Mouse (Mus musculus): ENCODE data around the gene Dnajc30. TPM values are rescaled to one million over a fixed set of nuclear protein-coding genes. Genes with fewer than 3 reads are reported as not detected.

Gene Dnajc30
- polyA plus RNA-seq, 1 experiment from 2014 or later: 30.4 TPM

- 78% methylated on average over 1 of the region's 1 CpGs for WGBS
- Histone ChIP-seq H3K36me3 (no peaks in the 10 kb centered on the region), H3K9me3 (no peaks in the 10 kb centered on the region), H3K4me3 (no peak overlapping the region), H3K27ac (no peak overlapping the region), H3K27me3 (ENCODE audit: insufficient read depth, poor library complexity, severe bottlenecking) (peaks cover 14% of the 10 kb centered on the region), H3K4me1 (replicated peaks) (no peaks in the 10 kb centered on the region)
- no peak for DNase-seq (ENCODE audit: low spot score)
Observed at GRCm38 (mm10) chr5:135100981-135101380, 37.0 kb downstream of the Dnajc30 start.

GRCm38 (mm10) chr5:135103999-135104660 is 40.1 kb downstream of the Dnajc30 start:
- DNase-seq (ENCODE audit: low spot score): peak; percentile 25
- WGBS: 67% methylated on average over 11 of the region's 11 CpGs
- no peak overlapping the region for H3K4me3 ChIP-seq
- peaks cover 45% of the 10 kb centered on the region for H3K27me3 ChIP-seq (ENCODE audit: insufficient read depth, poor library complexity, severe bottlenecking)
- no peak overlapping the region for H3K27ac ChIP-seq
- H3K9me3 ChIP-seq: no peaks in the 10 kb centered on the region
- no peaks in the 10 kb centered on the region for H3K36me3 ChIP-seq
- peaks cover 24% of the 10 kb centered on the region for H3K4me1 ChIP-seq (replicated peaks)

DNA sequence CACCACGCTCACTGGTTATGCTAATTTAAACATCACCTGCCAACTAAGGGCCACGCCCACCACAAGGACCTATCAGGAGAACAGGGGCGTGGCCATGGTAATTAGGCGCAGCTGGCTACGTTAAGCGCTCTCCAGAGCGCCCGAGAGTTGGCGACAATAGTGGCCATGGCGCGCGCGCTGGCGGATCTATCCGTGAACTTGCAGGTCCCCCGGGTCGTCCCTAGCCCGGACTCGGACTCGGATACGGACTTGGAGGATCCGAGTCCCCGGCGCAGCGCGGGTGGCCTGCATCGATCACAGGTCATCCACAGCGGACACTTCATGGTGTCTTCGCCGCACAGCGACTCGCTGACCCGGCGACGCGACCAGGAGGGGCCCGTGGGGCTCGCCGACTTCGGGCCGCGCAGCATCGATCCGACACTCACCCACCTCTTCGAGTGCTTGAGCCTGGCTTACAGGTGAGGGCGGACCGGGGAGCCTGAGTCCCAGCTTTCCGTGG is 42.8 kb downstream of the Dnajc30 start:
- H3K27me3 ChIP-seq (ENCODE audit: insufficient read depth, poor library complexity, severe bottlenecking): peaks cover 67% of the 10 kb centered on the region
- no peaks in the 10 kb centered on the region for H3K36me3 ChIP-seq

DNA sequence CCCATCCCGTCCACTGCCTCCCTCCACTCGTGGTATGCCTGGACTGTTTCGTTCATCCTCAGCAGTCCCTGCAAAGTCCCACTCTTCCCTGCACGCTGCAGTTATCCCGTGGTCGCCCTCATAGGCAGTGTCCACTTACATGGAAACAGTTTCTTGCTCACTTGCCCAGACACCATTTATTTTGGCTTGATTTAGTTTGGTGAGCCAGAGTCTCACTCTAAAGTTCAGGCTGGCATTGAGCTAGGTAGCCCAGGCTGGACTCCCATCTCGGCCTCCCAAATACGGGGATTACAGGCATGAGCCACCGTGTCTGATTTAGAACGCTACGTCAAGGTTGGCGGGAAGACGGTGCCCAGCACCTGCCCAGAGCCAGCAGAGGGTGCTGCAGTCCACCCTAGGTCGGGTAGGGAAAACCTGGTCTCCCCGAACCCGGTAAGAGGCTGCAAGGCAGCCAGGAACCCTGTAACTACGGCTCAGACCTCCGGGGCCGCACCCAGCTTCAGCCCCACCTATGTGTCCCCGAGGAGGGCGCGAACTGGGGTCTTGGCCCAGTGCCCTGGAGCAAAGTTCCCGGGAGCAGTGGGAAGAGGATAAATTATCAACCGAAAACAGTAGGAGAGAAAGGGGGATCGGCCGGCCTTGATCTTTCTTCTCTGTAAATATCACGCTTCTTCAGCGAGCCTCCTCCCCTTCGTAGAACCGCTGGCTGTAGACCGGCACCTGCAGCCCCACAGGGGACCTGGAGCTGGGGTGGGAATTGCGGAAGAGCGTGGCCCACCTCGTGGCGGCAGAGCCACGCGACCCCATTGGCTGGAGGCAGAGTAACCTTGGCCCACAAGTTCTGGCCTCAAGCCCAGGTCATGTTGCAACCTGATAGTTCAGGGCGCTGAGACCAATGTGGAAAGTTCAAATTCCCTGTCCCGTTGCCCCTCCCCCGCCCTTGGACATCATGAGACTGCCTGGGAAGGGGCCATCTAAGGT is 43.8 kb downstream of the Dnajc30 start:
- Histone ChIP-seq H3K27me3 (ENCODE audit: insufficient read depth, poor library complexity, severe bottlenecking) (peaks cover 67% of the 10 kb centered on the region), H3K4me1 (replicated peaks) (peaks cover 24% of the 10 kb centered on the region), H3K4me3 (peak overlapping the region; percentile 60), H3K36me3 (no peaks in the 10 kb centered on the region), H3K9me3 (no peaks in the 10 kb centered on the region), H3K27ac (0 out of 2 replicates have a peak overlapping the region, but pooled peaks have one; percentile 76)
- WGBS: 9% methylated on average over 40 of the region's 40 CpGs
- DNase-seq (ENCODE audit: low spot score): peak; percentile 64

More for the DNA sequence above, 42.8 kb downstream of the Dnajc30 start:
- Histone ChIP-seq H3K4me1 (replicated peaks) (peaks cover 24% of the 10 kb centered on the region), H3K4me3 (peak overlapping the region; percentile 60), H3K27ac (peak overlapping the region; percentile 76), H3K9me3 (no peaks in the 10 kb centered on the region)
- WGBS: under 1% methylated on average over 48 of the region's 48 CpGs
- DNase-seq (ENCODE audit: low spot score): peak; percentile 87

- Histone ChIP-seq H3K4me3 (no peak overlapping the region), H3K9me3 (no peaks in the 10 kb centered on the region), H3K36me3 (no peaks in the 10 kb centered on the region), H3K27me3 (ENCODE audit: insufficient read depth, poor library complexity, severe bottlenecking) (peaks cover 70% of the 10 kb centered on the region), H3K4me1 (replicated peaks) (peaks cover 24% of the 10 kb centered on the region), H3K27ac (no peak overlapping the region)
- DNase-seq (ENCODE audit: low spot score): no peak
- WGBS: 58% methylated on average over 6 of the region's 6 CpGs
Observed at GRCm38 (mm10) chr5:135109017-135109416, 45.0 kb downstream of the Dnajc30 start.

- peaks cover 70% of the 10 kb centered on the region for H3K27me3 ChIP-seq (ENCODE audit: insufficient read depth, poor library complexity, severe bottlenecking)
- no peak overlapping the region for H3K4me3 ChIP-seq
- 91% methylated on average over 3 of the region's 3 CpGs for WGBS
- no peaks in the 10 kb centered on the region for H3K9me3 ChIP-seq
- no peak for DNase-seq (ENCODE audit: low spot score)
- no peaks in the 10 kb centered on the region for H3K36me3 ChIP-seq
- H3K4me1 ChIP-seq (replicated peaks): peaks cover 24% of the 10 kb centered on the region
- H3K27ac ChIP-seq: no peak overlapping the region
Observed at GRCm38 (mm10) chr5:135109426-135109825, 45.4 kb downstream of the Dnajc30 start.

GRCm38 (mm10) chr5:135109976-135110375 is 46.0 kb downstream of the Dnajc30 start:
- no peak overlapping the region for H3K27ac ChIP-seq
- no peaks in the 10 kb centered on the region for H3K9me3 ChIP-seq
- 62% methylated on average over 6 of the region's 6 CpGs for WGBS
- H3K4me3 ChIP-seq: no peak overlapping the region
- H3K36me3 ChIP-seq: no peaks in the 10 kb centered on the region
- peaks cover 66% of the 10 kb centered on the region for H3K27me3 ChIP-seq (ENCODE audit: insufficient read depth, poor library complexity, severe bottlenecking)
- DNase-seq (ENCODE audit: low spot score): no peak
- peaks cover 24% of the 10 kb centered on the region for H3K4me1 ChIP-seq (replicated peaks)

DNA sequence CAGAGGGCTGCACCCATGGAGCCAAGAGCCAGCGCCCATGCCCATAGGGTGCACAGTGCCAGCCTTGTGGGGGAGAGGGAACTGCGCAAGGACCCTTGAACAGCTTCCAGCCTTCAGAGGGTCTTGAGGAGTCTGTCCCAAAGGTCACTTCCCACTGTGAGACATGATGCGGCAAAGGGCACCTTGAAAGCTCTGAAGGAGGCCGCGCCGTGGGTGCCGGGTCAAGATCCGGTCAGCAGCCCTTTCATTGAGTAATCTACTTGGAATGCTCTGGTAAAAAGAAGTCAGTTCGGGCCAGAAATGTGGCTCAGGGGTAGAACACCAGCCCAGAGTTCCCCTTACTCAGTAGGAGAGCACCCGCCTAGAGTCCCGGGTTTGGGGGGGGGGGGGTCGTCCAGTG is 49.8 kb downstream of the Dnajc30 start:
- H3K4me3 ChIP-seq: no peak overlapping the region
- DNase-seq (ENCODE audit: low spot score): no peak
- 85% methylated on average over 12 of the region's 12 CpGs for WGBS

DNA sequence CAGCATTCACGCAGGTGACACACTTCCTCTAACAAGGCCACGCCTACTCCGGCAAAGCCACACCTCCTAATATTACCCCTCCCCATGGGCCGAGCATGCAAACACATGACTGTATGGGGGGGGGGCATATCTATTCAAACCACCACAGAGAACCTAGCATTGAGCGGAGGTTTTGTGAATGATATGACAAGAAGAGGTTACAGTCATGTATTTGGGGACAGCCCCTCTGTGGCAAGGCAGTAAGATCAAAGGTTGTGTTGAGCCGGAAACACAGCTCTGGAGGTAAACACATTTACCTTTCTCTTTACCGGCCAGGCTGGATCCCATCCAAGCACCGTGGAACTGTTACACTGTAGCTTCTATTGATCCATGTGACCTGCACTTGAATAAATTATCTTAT is 51.2 kb downstream of the Dnajc30 start:
- H3K4me1 ChIP-seq (replicated peaks): 0 out of 2 replicates have a peak, but pooled peaks cover 3% of the 10 kb centered on the region
- no peaks in the 10 kb centered on the region for H3K9me3 ChIP-seq
- H3K27ac ChIP-seq: no peak overlapping the region
- H3K4me3 ChIP-seq: no peak overlapping the region
- 88% methylated on average over 8 of the region's 8 CpGs for WGBS
- no peak for DNase-seq (ENCODE audit: low spot score)
- H3K36me3 ChIP-seq: no peaks in the 10 kb centered on the region
- peaks cover 14% of the 10 kb centered on the region for H3K27me3 ChIP-seq (ENCODE audit: insufficient read depth, poor library complexity, severe bottlenecking)

More for the DNA sequence above, 49.8 kb downstream of the Dnajc30 start:
- no peaks in the 10 kb centered on the region for H3K9me3 ChIP-seq
- no peaks in the 10 kb centered on the region for H3K36me3 ChIP-seq
- 0 out of 2 replicates have a peak, but pooled peaks cover 2% of the 10 kb centered on the region for H3K4me1 ChIP-seq (replicated peaks)
- H3K27me3 ChIP-seq (ENCODE audit: insufficient read depth, poor library complexity, severe bottlenecking): peaks cover 29% of the 10 kb centered on the region
- no peak overlapping the region for H3K27ac ChIP-seq

Other genes starting within 250 kb of the Dnajc30 start
- gene Tmem270, start 157.5 kb upstream of the Dnajc30 start, polyA plus RNA-seq (2016; fragmentation: Nextera tagmentation; extraction: Ambion mirVana): not detected in 2 replicates
- gene Cldn13, start 148.7 kb upstream of the Dnajc30 start, polyA plus RNA-seq (2016; fragmentation: Nextera tagmentation; extraction: Ambion mirVana): 2.8 and 3.9 TPM in 2 replicates
- gene Mettl27, start 131.8 kb upstream of the Dnajc30 start, polyA plus RNA-seq (2016; fragmentation: Nextera tagmentation; extraction: Ambion mirVana): 12.0 and 12.6 TPM in 2 replicates
- gene Cldn4, start 117.3 kb upstream of the Dnajc30 start, polyA plus RNA-seq (2016; fragmentation: Nextera tagmentation; extraction: Ambion mirVana): 9.9 and 11.0 TPM in 2 replicates
- gene Cldn3, start 78.0 kb upstream of the Dnajc30 start, polyA plus RNA-seq (2016; fragmentation: Nextera tagmentation; extraction: Ambion mirVana): 7.9 and 16.3 TPM in 2 replicates
- gene Abhd11, start 55.0 kb upstream of the Dnajc30 start, polyA plus RNA-seq (2016; fragmentation: Nextera tagmentation; extraction: Ambion mirVana): 42.2 and 43.6 TPM in 2 replicates
- 17.0 and 20.5 TPM in 2 replicates for gene Stx1a, start 40.7 kb upstream of the Dnajc30 start, polyA plus RNA-seq (2016; fragmentation: Nextera tagmentation; extraction: Ambion mirVana)
- 155 and 160 TPM in 2 replicates for gene Bud23, start 757 bp downstream of the Dnajc30 start, polyA plus RNA-seq (2016; fragmentation: Nextera tagmentation; extraction: Ambion mirVana)
- gene Vps37d, start 14.1 kb downstream of the Dnajc30 start, polyA plus RNA-seq (2016; fragmentation: Nextera tagmentation; extraction: Ambion mirVana): 8.6 and 19.2 TPM in 2 replicates
- gene Mlxipl, start 25.7 kb downstream of the Dnajc30 start, polyA plus RNA-seq (2016; fragmentation: Nextera tagmentation; extraction: Ambion mirVana): 1.7 and 2.8 TPM in 2 replicates
- 20.0 and 23.7 TPM in 2 replicates for gene Tbl2, start 85.5 kb downstream of the Dnajc30 start, polyA plus RNA-seq (2016; fragmentation: Nextera tagmentation; extraction: Ambion mirVana)
- gene Bcl7b, start 104.1 kb downstream of the Dnajc30 start, polyA plus RNA-seq (2016; fragmentation: Nextera tagmentation; extraction: Ambion mirVana): 45.7 and 46.1 TPM in 2 replicates
- gene Baz1b, start 123.1 kb downstream of the Dnajc30 start, polyA plus RNA-seq (2016; fragmentation: Nextera tagmentation; extraction: Ambion mirVana): 41.1 and 53.8 TPM in 2 replicates
- gene Fzd9, start 187.0 kb downstream of the Dnajc30 start, polyA plus RNA-seq (2016; fragmentation: Nextera tagmentation; extraction: Ambion mirVana): 9.8 and 12.1 TPM in 2 replicates

All from hindbrain, embryonic 10.5 days (tissue).